Mouse (Mus musculus) hindbrain, embryonic 10.5 days (tissue): ENCODE data around the gene Adra2a. TPM values are rescaled to one million over a fixed set of nuclear protein-coding genes. Genes with fewer than 3 reads are reported as not detected.

Experiments used
- DNase-seq: peaks from one replicate; pipeline ENCODE4 v3.0.0-alpha.2; 2017; ENCODE audit warnings: low spot score
- H3K27ac ChIP-seq: fragments of 300-500 bp; sonication (generic); 2 replicates; pipeline ENCODE4 v1.5.1; 2016; ENCODE audit warnings: mild to moderate bottlenecking, moderate library complexity
- H3K27me3 ChIP-seq: fragments of 300-500 bp; sonication (generic); 2 replicates; pipeline ENCODE4 v1.6.1; 2016; ENCODE audit warnings: mild to moderate bottlenecking; ENCODE audit not compliant: poor library complexity, insufficient read depth, severe bottlenecking
- H3K36me3 ChIP-seq: fragments of 300-500 bp; sonication (generic); 2 replicates; pipeline ENCODE4 v1.6.1; 2016; ENCODE audit warnings: mild to moderate bottlenecking, moderate library complexity
- H3K4me1 ChIP-seq: fragments of 300-500 bp; sonication (generic); replicated peaks from 2 replicates; pipeline ENCODE4 v1.6.1; 2016; ENCODE audit warnings: mild to moderate bottlenecking
- H3K4me3 ChIP-seq: fragments of 300-500 bp; sonication (generic); 2 replicates; pipeline ENCODE4 v1.5.1; 2016; ENCODE audit warnings: mild to moderate bottlenecking, moderate library complexity
- H3K9me3 ChIP-seq: fragments of 300-500 bp; sonication (generic); 2 replicates; pipeline ENCODE4 v1.6.1; 2016; ENCODE audit warnings: mild to moderate bottlenecking, moderate library complexity
- WGBS: fragments of 180-500 bp; shearing (Covaris S2); methylation state at CpG from one replicate; pipeline ENCODE4 v1.1.7; 2016; 5-methylcytosine and 5-hydroxymethylcytosine counted together
- polyA plus RNA-seq: library from polyadenylated mRNA; unstranded; fragments of >200 nt; fragmentation: Nextera tagmentation; extraction: Ambion mirVana; gene quantifications from 2 replicates; pipeline ENCODE4 v1.2.1, GENCODE M21; 2016

Gene Adra2a
- polyA plus RNA-seq, 1 experiment from 2014 or later = 1.8 TPM

GRCm38 (mm10) chr19:54046684-54047070 lies 2.7 kb downstream of the Adra2a start:
- 1% methylated on average over 46 of the region's 46 CpGs for WGBS
- Histone ChIP-seq H3K27me3 (peaks cover 70% of the 10 kb centered on the region), H3K36me3 (no peaks in the 10 kb centered on the region), H3K4me3 (peak overlapping the region; percentile 60), H3K27ac (peak overlapping the region; percentile 56; the same call in 1 of the 2 replicates), H3K4me1 (peaks cover 39% of the 10 kb centered on the region), H3K9me3 (no peaks in the 10 kb centered on the region)
- DNase-seq = peak; percentile 42

GRCm38 (mm10) chr19:54047386-54048050 lies 3.6 kb downstream of the Adra2a start:
- peak overlapping the region; percentile 60 for H3K4me3 ChIP-seq
- WGBS = 1% methylated on average over 27 of the region's 27 CpGs
- no peaks in the 10 kb centered on the region for H3K9me3 ChIP-seq
- peak overlapping the region; percentile 56; the same call in 1 of the 2 replicates for H3K27ac ChIP-seq
- peaks cover 39% of the 10 kb centered on the region for H3K4me1 ChIP-seq
- peak; percentile 39 for DNase-seq
- H3K27me3 ChIP-seq = peaks cover 72% of the 10 kb centered on the region
- no peaks in the 10 kb centered on the region for H3K36me3 ChIP-seq

GRCm38 (mm10) chr19:54048161-54048885 lies 4.4 kb downstream of the Adra2a start:
- Histone ChIP-seq H3K9me3 (no peaks in the 10 kb centered on the region), H3K36me3 (no peaks in the 10 kb centered on the region), H3K27me3 (peaks cover 72% of the 10 kb centered on the region), H3K27ac (no peak overlapping the region), H3K4me1 (peaks cover 39% of the 10 kb centered on the region), H3K4me3 (peak overlapping the region; percentile 60; the same call in 1 of the 2 replicates)
- WGBS = 8% methylated on average over 13 of the region's 13 CpGs
- peak; percentile 17 for DNase-seq

- peaks cover 50% of the 10 kb centered on the region for H3K27me3 ChIP-seq
- no peak for DNase-seq
- WGBS = 79% methylated on average over 4 of the region's 4 CpGs
- peaks cover 17% of the 10 kb centered on the region for H3K4me1 ChIP-seq
- H3K4me3 ChIP-seq = no peak overlapping the region
- H3K36me3 ChIP-seq = no peaks in the 10 kb centered on the region
- H3K27ac ChIP-seq = no peak overlapping the region
- no peaks in the 10 kb centered on the region for H3K9me3 ChIP-seq
Observed at GRCm38 (mm10) chr19:54051651-54052050, 7.7 kb downstream of the Adra2a start.

GRCm38 (mm10) chr19:54055845-54056244 lies 11.9 kb downstream of the Adra2a start:
- Histone ChIP-seq H3K36me3 (no peaks in the 10 kb centered on the region), H3K27me3 (peaks cover 9% of the 10 kb centered on the region), H3K9me3 (no peaks in the 10 kb centered on the region), H3K4me1 (no peaks in the 10 kb centered on the region; the same call in 1 of the 2 replicates), H3K4me3 (no peak overlapping the region), H3K27ac (no peak overlapping the region)
- no peak for DNase-seq
- WGBS = 50% methylated on average over 5 of the region's 5 CpGs

- Histone ChIP-seq H3K4me3 (no peak overlapping the region), H3K9me3 (no peaks in the 10 kb centered on the region), H3K27ac (no peak overlapping the region), H3K36me3 (no peaks in the 10 kb centered on the region), H3K27me3 (no peaks in the 10 kb centered on the region), H3K4me1 (no peaks in the 10 kb centered on the region)
- WGBS = 84% methylated on average over 7 of the region's 7 CpGs
- DNase-seq = no peak
Observed at GRCm38 (mm10) chr19:54068447-54068846, 24.5 kb downstream of the Adra2a start.

- Histone ChIP-seq H3K9me3 (no peaks in the 10 kb centered on the region), H3K4me3 (no peak overlapping the region), H3K27ac (no peak overlapping the region), H3K36me3 (no peaks in the 10 kb centered on the region), H3K4me1 (no peaks in the 10 kb centered on the region), H3K27me3 (no peaks in the 10 kb centered on the region)
- 86% methylated on average over 5 of the region's 5 CpGs for WGBS
- DNase-seq = no peak
Observed at GRCm38 (mm10) chr19:54070521-54070920, 26.6 kb downstream of the Adra2a start.

- Histone ChIP-seq H3K9me3 (no peaks in the 10 kb centered on the region), H3K27me3 (no peaks in the 10 kb centered on the region), H3K4me1 (peaks cover 4% of the 10 kb centered on the region; the same call in 1 of the 2 replicates), H3K27ac (no peak overlapping the region), H3K4me3 (no peak overlapping the region), H3K36me3 (no peaks in the 10 kb centered on the region)
- WGBS = 87% methylated on average over 5 of the region's 5 CpGs
- no peak for DNase-seq
Observed at GRCm38 (mm10) chr19:54072233-54072800, 28.4 kb downstream of the Adra2a start.

GRCm38 (mm10) chr19:54076362-54077349 lies 32.7 kb downstream of the Adra2a start:
- Histone ChIP-seq H3K27me3 (no peaks in the 10 kb centered on the region), H3K36me3 (no peaks in the 10 kb centered on the region), H3K27ac (no peak overlapping the region), H3K4me1 (peaks cover 4% of the 10 kb centered on the region; the same call in 1 of the 2 replicates), H3K4me3 (no peak overlapping the region), H3K9me3 (no peaks in the 10 kb centered on the region)
- WGBS = 47% methylated on average over 10 of the region's 10 CpGs
- DNase-seq = no peak

GRCm38 (mm10) chr19:54081303-54081702 lies 37.4 kb downstream of the Adra2a start:
- no peaks in the 10 kb centered on the region for H3K27me3 ChIP-seq
- no peak for DNase-seq
- no peaks in the 10 kb centered on the region for H3K36me3 ChIP-seq
- no peak overlapping the region for H3K4me3 ChIP-seq
- 89% methylated on average over 9 of the region's 9 CpGs for WGBS
- no peak overlapping the region for H3K27ac ChIP-seq
- H3K9me3 ChIP-seq = no peaks in the 10 kb centered on the region
- peaks cover 2% of the 10 kb centered on the region; the same call in 1 of the 2 replicates for H3K4me1 ChIP-seq

- 84% methylated on average over 9 of the region's 9 CpGs for WGBS
- no peak overlapping the region for H3K27ac ChIP-seq
- H3K4me1 ChIP-seq = no peaks in the 10 kb centered on the region
- no peaks in the 10 kb centered on the region for H3K36me3 ChIP-seq
- H3K9me3 ChIP-seq = no peaks in the 10 kb centered on the region
- DNase-seq = no peak
- no peak overlapping the region for H3K4me3 ChIP-seq
- H3K27me3 ChIP-seq = no peaks in the 10 kb centered on the region
Observed at GRCm38 (mm10) chr19:54081716-54082165, 37.8 kb downstream of the Adra2a start.

- Histone ChIP-seq H3K27me3 (no peaks in the 10 kb centered on the region), H3K27ac (no peak overlapping the region), H3K36me3 (no peaks in the 10 kb centered on the region), H3K4me3 (no peak overlapping the region), H3K4me1 (no peaks in the 10 kb centered on the region), H3K9me3 (no peaks in the 10 kb centered on the region)
- 74% methylated on average over 10 of the region's 10 CpGs for WGBS
- no peak for DNase-seq
Observed at GRCm38 (mm10) chr19:54087319-54087718, 43.4 kb downstream of the Adra2a start.
